Mouse (Mus musculus): ENCODE measurements around the gene Zfp62. TPM values are rescaled to one million over a fixed set of nuclear protein-coding genes. Genes with fewer than 3 reads are reported as not detected.

The Zfp62 gene
- polyA plus RNA-seq, 1 experiment from 2014 or later, result 45.1 TPM

DNA sequence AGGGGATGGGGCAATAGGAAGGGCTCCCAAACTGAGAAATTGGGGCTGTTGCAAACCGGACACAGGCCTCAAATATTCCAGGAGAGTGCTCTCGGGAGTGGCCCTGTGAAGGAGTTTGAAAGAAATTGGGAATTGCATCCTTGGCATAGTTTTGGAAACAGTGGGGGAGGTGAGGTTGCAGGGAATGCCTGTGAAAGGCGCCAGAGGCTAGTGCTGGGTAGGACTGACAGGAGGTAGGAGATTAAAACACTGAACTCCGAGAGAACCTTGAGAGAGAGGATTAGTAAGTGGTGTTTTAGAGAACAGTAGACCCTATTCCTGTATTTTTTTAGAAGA is 41.5 kb downstream of the Zfp62 start:
- WGBS, result 1% methylated on average over 4 of the region's 4 CpGs
- Histone ChIP-seq H3K4me1 (peaks cover 43% of the 10 kb centered on the region), H3K9ac (peak overlapping the region; percentile 93; the same call in 1 of the 2 replicates), H3K9me3 (no peaks in the 10 kb centered on the region), H3K4me3 (peak overlapping the region; percentile 95), H3K4me2 (peak overlapping the region; percentile 80), H3K27ac (peak overlapping the region; percentile 96), H3K27me3 (replicated peaks) (no peaks in the 10 kb centered on the region), H3K36me3 (replicated peaks) (no peaks in the 10 kb centered on the region)
- ATAC-seq (replicated peaks), result peak; percentile 2; the same call in 1 of the 2 replicates

DNA sequence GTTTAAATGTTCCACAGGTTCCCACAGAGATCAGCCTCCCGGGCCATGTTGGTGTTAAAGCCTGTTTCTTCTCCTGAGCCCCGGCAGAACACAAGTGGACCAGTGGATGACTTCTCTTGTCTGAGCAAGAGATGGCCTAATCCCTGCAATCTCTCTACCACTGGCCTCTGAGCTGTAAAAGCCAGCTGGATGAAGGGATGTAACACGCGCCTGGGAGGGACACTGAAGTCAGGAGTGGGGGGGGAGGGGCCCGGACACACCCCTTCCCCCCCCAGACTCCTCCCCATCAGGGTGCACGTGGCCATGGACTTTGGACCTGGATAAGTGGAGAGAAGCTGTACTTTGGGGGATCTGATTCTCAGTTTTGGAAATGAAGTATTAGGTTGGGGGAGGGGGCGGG is 42.1 kb downstream of the Zfp62 start:
- WGBS, result 21% methylated on average over 7 of the region's 7 CpGs
- Histone ChIP-seq H3K9ac (peak overlapping the region; percentile 93; the same call in 1 of the 2 replicates), H3K4me3 (peak overlapping the region; percentile 95), H3K27me3 (replicated peaks) (no peaks in the 10 kb centered on the region), H3K36me3 (replicated peaks) (no peaks in the 10 kb centered on the region), H3K4me2 (peak overlapping the region; percentile 80), H3K27ac (no peak overlapping the region), H3K9me3 (no peaks in the 10 kb centered on the region), H3K4me1 (peaks cover 45% of the 10 kb centered on the region)
- no peak for ATAC-seq (replicated peaks)

DNA sequence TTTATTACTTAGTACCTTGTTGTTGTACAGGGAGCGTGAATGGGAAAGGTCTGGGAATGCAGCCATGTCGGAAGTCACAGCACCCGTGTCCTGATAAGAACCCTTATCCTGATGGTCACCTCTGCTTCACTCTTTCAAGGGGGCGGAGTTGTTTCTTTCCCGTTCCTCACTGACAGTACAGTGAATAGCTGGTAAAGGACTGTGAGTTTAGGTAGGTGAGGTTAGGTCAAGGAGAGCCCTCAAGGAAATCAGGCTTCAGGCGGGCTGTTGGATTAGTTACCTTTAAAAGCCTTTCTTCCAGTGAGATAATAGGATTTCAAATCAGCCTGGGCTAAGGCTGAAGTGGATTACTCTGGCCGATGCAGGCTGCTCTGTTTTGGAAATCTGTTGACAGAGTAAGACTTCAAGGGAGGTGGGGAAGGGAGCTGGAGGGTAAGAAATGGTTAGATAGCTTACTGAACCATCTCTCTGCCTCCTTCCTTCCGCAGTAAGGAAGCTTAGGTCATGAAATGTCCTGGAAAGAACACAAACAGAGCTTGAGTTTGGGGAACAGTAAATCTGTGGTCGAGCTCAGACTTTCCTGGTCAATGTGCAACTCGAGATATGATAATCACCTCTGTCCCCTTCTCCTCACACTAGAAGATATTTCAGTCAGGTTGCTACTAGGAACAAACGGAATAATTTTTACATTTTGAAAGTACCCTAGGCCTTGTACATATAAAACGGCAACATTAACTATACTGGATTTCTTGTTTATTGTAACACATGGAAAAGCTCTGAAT is 42.7 kb downstream of the Zfp62 start:
- Histone ChIP-seq H3K4me1 (peaks cover 52% of the 10 kb centered on the region), H3K27me3 (replicated peaks) (no peaks in the 10 kb centered on the region), H3K4me2 (peak overlapping the region; percentile 80), H3K9me3 (no peaks in the 10 kb centered on the region), H3K9ac (peak overlapping the region; percentile 93; the same call in 1 of the 2 replicates), H3K36me3 (replicated peaks) (no peaks in the 10 kb centered on the region), H3K27ac (no peak overlapping the region), H3K4me3 (peak overlapping the region; percentile 95; the same call in 1 of the 2 replicates)
- ATAC-seq (replicated peaks), result no peak
- 32% methylated on average over 12 of the region's 12 CpGs for WGBS

DNA sequence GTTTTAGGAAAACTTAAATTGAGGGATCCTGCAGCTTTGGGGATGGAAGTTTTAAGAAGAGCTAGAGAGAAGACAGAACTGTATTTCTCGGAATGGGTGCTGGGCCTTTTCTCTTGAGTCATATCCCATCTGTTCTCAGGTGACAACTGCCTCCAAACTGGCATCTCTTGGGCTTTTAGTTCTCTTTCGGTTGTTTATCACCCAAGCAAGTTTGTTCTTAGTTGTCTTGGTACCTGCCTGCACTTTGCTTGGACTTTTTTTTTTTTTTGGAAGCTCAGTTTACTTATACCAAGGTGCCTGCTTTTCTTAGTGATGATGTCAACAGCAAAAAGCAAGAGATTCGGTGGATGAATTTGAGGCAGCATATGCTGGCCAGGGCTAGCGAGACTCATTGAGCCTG is 43.4 kb downstream of the Zfp62 start:
- H3K4me3 ChIP-seq, result no peak overlapping the region
- H3K9me3 ChIP-seq, result no peaks in the 10 kb centered on the region
- no peaks in the 10 kb centered on the region for H3K27me3 ChIP-seq (replicated peaks)
- H3K4me1 ChIP-seq, result peaks cover 57% of the 10 kb centered on the region
- WGBS, result 89% methylated on average over 4 of the region's 4 CpGs
- no peaks in the 10 kb centered on the region for H3K36me3 ChIP-seq (replicated peaks)
- no peak overlapping the region for H3K4me2 ChIP-seq
- H3K27ac ChIP-seq, result no peak overlapping the region
- no peak overlapping the region for H3K9ac ChIP-seq
- no peak for ATAC-seq (replicated peaks)

DNA sequence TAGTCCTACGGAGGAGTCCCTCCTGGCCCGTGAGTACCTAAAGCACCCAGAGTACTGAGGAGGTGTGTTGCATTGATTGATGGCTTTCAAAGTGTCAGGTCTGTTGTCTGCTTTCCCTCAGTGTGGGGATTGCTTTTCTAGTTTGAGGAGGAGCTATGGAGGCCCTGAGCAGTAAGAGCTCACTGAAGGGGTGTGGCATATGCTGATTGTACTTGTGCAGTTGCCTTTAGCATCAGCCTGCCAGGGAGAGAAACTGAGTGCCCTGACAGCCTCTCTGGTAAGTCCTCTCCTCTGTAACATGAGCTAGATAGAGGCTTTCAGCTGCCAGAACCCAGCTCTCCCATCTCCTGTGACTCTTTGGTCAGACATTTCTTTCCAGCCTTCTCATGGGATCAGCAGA is 44.2 kb downstream of the Zfp62 start:
- peaks cover 62% of the 10 kb centered on the region for H3K4me1 ChIP-seq
- no peak overlapping the region for H3K4me2 ChIP-seq
- H3K4me3 ChIP-seq, result no peak overlapping the region
- H3K36me3 ChIP-seq (replicated peaks), result no peaks in the 10 kb centered on the region
- H3K9ac ChIP-seq, result 0 out of 2 replicates have a peak overlapping the region, but pooled peaks have one; percentile 5
- H3K9me3 ChIP-seq, result no peaks in the 10 kb centered on the region
- WGBS, result 75% methylated on average over 2 of the region's 2 CpGs
- no peak overlapping the region for H3K27ac ChIP-seq
- no peak for ATAC-seq (replicated peaks)
- no peaks in the 10 kb centered on the region for H3K27me3 ChIP-seq (replicated peaks)

DNA sequence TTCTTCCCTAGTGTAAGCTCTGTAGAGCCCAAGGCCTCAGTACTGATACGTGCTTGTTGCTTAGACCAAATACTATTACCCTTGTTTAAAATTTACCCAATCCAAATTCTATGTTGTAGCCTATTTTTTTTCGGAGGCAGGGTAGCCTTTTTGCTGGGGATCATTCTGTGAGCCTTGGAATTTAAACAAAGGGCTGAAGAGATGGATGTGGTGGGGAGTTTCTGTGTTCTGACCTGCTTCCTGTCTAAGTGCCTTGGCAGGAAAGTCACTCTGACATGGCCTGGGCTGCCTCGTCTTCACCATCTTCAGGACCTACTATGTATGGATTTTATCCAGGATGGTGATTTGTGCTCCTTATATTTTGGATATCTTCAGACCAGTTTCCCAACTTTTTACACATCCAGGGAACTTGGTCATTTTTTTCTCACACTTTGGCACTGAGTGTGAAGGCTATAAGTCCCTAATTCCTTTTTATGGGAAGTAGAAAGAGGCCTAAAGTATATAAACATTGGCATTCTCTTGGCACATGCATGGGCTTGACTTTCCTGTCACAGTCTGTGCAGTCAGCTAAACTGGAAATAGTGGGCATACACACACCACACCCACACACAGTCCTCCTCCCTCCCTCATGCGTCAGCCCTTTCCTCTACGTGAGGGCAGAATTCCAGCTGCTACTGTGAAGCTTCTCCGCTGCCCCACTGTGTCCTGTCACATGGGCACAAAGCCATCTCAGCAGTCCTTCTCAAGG is 45.3 kb downstream of the Zfp62 start:
- Histone ChIP-seq H3K36me3 (replicated peaks) (no peaks in the 10 kb centered on the region), H3K4me3 (no peak overlapping the region), H3K9ac (no peak overlapping the region), H3K4me2 (no peak overlapping the region), H3K27ac (no peak overlapping the region), H3K4me1 (peaks cover 56% of the 10 kb centered on the region), H3K9me3 (no peaks in the 10 kb centered on the region), H3K27me3 (replicated peaks) (no peaks in the 10 kb centered on the region)
- WGBS, result 56% methylated on average over 6 of the region's 6 CpGs
- no peak for ATAC-seq (replicated peaks)

DNA sequence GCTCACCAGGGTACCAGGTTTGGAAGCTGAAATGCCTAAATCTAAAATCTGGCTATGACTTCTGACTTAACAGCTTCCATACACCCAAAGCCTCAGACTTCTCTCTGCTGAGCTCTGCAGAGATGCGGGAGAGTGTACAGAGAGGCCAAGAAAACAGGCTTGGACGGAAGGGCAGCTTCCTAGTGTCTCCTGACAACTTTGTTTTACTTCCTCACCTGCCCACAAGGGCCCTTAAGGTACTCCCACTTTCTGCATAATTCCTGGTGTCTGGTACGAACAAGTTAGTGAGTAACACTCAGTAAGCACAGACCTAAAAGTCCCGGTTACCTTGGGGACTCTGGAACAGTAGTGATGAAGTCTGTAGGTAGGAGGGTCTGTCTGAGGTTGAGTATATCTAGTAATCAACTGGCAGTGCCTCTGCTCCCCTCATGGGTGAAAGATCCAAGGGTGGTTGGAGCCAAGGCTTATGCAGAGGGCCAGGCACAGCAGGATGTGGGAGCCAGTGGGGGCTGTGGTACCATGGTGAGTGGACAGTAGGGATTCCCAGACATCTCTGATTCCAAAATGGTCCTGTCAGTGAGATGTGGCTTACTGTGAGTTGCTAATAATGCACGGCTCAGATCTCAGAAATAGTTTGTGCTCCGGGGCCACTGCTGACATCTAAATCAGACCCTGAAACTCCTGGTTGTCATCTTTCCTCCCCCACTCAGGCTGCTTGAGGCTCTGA is 46.0 kb downstream of the Zfp62 start:
- Histone ChIP-seq H3K36me3 (replicated peaks) (no peaks in the 10 kb centered on the region), H3K4me2 (no peak overlapping the region), H3K27ac (no peak overlapping the region), H3K9ac (no peak overlapping the region), H3K9me3 (no peaks in the 10 kb centered on the region), H3K27me3 (replicated peaks) (no peaks in the 10 kb centered on the region), H3K4me3 (no peak overlapping the region), H3K4me1 (peaks cover 56% of the 10 kb centered on the region)
- 67% methylated on average over 6 of the region's 6 CpGs for WGBS
- ATAC-seq (replicated peaks), result no peak

DNA sequence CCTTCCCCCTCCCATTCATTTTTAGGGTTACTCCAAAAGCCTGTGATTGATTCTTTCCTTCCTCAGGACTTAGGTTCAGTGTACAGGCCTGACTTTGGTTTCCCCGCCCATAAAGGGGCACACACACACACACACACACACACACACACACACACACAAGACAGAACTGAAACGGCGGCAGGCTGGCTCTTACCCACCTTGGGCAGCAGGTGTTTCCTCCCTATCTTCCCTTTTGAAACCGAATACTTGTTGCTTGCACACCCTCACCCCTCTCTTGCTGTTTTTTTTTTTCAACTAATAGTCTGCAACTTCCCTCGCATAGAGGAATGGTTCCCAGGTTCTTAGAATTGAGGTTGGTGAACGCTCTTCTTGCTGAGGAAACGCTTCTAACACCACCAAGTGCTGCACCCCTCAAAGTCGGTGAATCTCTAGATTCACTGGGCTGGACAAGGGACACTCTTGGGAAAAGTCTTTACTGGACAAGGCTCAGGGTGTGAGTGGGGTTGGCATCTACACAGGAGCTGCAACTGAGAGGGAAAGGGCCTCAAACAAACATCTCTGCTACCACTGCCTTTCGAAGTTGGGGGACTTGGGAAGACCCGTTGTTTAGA is 46.8 kb downstream of the Zfp62 start:
- no peaks in the 10 kb centered on the region for H3K9me3 ChIP-seq
- H3K4me1 ChIP-seq, result peaks cover 51% of the 10 kb centered on the region
- ATAC-seq (replicated peaks), result no peak
- 28% methylated on average over 10 of the region's 10 CpGs for WGBS
- peak overlapping the region; percentile 51 for H3K4me3 ChIP-seq
- peak overlapping the region; percentile 31; the same call in 1 of the 2 replicates for H3K27ac ChIP-seq
- H3K9ac ChIP-seq, result peak overlapping the region; percentile 65
- no peaks in the 10 kb centered on the region for H3K36me3 ChIP-seq (replicated peaks)
- peak overlapping the region; percentile 86 for H3K4me2 ChIP-seq
- no peaks in the 10 kb centered on the region for H3K27me3 ChIP-seq (replicated peaks)

DNA sequence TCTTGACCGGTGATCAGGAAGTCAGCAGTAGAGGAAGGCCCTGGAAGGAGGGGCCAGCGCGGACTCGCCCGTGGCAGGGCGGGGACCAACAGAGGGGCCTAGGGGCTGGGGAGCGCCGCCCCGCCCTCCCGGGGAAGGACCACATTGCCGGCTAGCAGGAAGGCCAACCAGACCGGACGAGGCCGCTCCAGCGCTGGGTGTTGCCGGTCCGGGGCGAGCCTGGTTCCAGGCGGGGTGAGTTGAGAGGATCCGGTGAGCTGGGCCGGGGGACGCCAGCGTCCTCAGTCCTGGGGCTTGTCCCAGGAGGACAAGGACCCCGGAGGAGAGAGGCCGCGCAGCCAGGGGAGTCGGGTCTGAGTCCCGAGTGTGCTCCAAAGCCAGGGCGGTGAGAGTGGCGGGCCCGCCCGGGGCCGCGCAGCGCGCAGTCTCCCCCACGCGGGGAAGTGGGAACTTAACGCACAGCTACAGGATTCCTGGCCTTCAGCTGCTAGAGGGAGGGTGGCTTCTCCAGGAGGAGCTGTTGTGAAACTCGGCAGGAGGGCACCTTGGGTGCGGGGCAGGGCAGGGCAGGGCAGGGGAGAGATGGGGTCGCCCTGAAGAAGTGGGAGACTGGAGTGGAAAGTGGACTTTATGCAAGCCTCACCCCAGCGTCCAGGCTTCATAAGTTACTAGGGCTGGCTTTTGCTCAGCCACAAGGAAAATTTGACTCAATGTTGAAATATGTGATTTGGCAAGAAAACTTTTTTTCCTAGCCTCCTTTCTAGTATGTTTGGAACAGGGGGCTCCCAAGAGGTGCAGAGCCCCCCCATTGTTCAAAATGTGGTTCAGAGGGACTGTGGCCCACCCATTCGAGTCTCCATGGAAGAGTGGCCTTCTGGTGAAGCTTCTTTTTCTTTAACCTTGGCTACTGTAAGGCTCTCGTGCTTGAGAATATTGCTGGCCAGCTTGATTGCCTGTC is 47.6 kb downstream of the Zfp62 start:
- no peaks in the 10 kb centered on the region for H3K9me3 ChIP-seq
- no peaks in the 10 kb centered on the region for H3K36me3 ChIP-seq (replicated peaks)
- peak overlapping the region; percentile 51 for H3K4me3 ChIP-seq
- WGBS, result 3% methylated on average over 44 of the region's 45 CpGs
- peaks cover 43% of the 10 kb centered on the region for H3K4me1 ChIP-seq
- peak overlapping the region; percentile 48; the same call in 1 of the 2 replicates for H3K27ac ChIP-seq
- H3K27me3 ChIP-seq (replicated peaks), result no peaks in the 10 kb centered on the region
- ATAC-seq (replicated peaks), result peak; percentile 93
- peak overlapping the region; percentile 65 for H3K9ac ChIP-seq
- H3K4me2 ChIP-seq, result peak overlapping the region; percentile 86

DNA sequence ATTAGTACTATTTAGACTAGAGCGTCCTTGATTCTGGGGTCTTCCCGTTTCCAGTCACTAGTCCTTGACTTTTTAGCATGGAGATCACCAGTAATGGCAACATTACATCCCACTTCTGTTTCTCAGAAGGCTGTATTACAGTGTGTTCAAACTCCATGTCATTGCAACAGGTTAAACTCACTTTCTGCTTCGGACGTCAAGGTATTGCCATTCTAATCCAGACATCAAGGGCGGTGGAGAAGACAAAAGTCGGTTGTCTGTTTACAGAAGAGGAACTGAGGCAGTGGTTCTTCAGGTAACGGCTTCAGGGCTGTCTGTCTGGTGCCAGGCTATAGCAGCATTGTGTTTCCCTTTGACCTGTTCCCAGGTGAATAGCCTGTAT is 48.3 kb downstream of the Zfp62 start:
- Histone ChIP-seq H3K4me2 (peak overlapping the region; percentile 86; the same call in 1 of the 2 replicates), H3K36me3 (replicated peaks) (no peaks in the 10 kb centered on the region), H3K4me3 (0 out of 2 replicates have a peak overlapping the region, but pooled peaks have one; percentile 51), H3K9ac (no peak overlapping the region), H3K27me3 (replicated peaks) (no peaks in the 10 kb centered on the region), H3K27ac (no peak overlapping the region), H3K4me1 (peaks cover 38% of the 10 kb centered on the region), H3K9me3 (no peaks in the 10 kb centered on the region)
- ATAC-seq (replicated peaks), result no peak
- 75% methylated on average over 7 of the region's 7 CpGs for WGBS

DNA sequence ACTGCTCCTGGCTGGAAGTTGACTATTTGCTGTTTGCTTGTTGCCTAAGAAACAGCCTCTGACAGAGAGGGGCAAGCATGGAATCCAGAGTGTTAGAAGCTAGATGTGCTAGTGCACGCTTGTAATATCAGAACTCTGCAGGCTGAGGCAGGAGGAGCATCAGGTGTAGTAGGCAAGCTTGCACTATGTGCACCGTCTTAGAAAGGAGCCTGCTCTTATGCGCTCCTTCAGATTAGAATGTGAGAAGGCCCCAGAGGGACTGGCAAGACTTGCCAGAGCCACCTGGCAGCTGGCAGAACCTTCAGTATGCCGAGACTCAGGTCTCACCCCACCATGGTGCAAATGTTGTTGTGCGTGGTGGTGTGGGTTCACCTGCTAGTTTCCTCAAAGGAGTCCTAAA is 49.0 kb downstream of the Zfp62 start:
- no peaks in the 10 kb centered on the region for H3K9me3 ChIP-seq
- 90% methylated on average over 5 of the region's 5 CpGs for WGBS
- peaks cover 31% of the 10 kb centered on the region for H3K4me1 ChIP-seq
- H3K4me2 ChIP-seq, result no peak overlapping the region
- no peak overlapping the region for H3K27ac ChIP-seq
- no peak overlapping the region for H3K9ac ChIP-seq
- H3K4me3 ChIP-seq, result no peak overlapping the region
- H3K36me3 ChIP-seq (replicated peaks), result no peaks in the 10 kb centered on the region
- ATAC-seq (replicated peaks), result no peak
- no peaks in the 10 kb centered on the region for H3K27me3 ChIP-seq (replicated peaks)
